Mouse (Mus musculus): Measurements from ENCODE around the gene Dscaml1. TPM values are rescaled to one million over a fixed set of nuclear protein-coding genes. Genes with fewer than 3 reads are reported as not detected.
"Not testable (repeated sequence)": the region's sequence is repeated elsewhere in the genome, so short reads cannot be mapped to it uniquely, and the experiment has no call there.

Dscaml1 gene
- total RNA-seq, 1 experiment from 2014 or later, result not detected

DNA sequence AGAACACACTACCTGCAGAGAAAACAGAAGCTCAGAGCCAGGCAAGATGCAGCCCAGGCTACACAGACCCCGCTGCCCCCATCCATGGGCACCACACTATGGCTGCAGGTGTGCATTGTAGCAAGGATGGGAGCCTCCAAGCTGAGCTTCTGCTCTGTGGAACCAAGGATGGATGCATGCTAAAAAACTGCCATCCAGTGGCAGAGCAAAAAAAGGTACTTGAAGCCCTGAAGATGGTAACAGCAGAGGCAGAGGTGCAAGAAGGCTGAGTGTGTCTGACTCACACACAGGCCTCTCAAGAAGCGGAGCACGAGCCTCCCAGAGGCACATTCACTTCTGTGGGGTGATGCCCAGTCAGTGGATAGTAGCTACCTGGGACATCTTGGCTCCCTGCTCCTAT is 276.8 kb downstream of the Dscaml1 start:
- ATAC-seq (ENCODE audit: extremely low read depth, insufficient number of reproducible peaks, low FRiP score, poor library complexity, severe bottlenecking), result no peak

DNA sequence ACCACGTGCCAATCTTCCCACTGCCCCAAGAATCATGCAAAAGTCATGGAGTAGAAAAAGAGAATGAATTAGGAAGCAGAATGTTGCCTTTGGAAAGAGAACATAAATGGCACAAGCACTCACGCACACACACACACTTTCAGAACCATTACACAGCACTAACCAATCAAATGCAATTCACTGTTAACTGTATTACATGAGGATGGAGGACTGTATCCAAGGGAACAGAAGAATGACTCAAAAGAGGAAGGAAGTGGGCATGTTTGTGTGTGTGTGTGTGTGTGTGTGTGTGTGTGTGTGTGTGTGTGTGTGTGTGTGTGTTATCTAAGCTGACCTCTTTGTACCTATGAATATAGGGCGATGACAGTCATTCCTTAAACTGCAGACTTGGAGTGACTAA is 278.0 kb downstream of the Dscaml1 start:
- ATAC-seq (ENCODE audit: extremely low read depth, insufficient number of reproducible peaks, low FRiP score, poor library complexity, severe bottlenecking), result no peak

DNA sequence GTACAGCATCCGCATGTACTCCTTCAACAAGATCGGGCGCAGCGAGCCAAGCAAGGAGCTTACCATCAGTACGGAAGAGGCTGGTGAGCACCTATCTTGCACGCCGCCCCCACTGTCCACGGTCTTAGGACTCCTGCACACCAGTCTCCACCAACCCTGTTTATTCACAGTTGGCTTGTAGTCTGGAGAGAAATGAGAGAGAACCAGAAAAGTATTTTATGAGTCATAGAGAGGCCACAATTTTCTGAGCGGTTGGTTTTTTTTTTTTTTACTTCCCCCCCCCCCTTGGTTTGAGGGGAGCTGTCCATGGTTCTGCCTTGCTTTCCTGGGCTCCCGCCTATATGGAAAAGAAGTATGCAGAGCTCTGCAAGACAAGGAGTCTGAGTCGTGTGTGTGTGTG is 283.9 kb downstream of the Dscaml1 start:
- ATAC-seq (ENCODE audit: extremely low read depth, insufficient number of reproducible peaks, low FRiP score, poor library complexity, severe bottlenecking), result no peak

DNA sequence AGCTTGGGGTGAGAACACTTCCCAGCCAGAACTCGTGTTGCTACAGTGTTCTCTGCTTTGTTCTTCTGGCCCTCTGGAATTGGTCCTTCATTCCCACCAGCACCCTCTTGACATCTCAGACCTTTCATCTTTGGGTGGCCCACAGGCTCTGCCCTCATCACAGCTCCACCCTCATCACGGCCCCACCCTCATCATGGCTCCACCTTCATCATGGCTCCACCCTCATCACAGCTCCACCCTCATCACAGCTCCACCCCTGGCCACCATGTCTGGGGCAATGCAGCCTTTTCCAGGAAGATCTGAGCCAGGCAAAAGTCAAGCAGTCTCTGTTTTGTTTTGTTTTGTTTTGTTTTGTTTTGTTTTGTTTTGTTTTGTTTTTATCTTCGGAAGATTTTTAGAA is 289.0 kb downstream of the Dscaml1 start:
- ATAC-seq (ENCODE audit: extremely low read depth, insufficient number of reproducible peaks, low FRiP score, poor library complexity, severe bottlenecking), result no peak

DNA sequence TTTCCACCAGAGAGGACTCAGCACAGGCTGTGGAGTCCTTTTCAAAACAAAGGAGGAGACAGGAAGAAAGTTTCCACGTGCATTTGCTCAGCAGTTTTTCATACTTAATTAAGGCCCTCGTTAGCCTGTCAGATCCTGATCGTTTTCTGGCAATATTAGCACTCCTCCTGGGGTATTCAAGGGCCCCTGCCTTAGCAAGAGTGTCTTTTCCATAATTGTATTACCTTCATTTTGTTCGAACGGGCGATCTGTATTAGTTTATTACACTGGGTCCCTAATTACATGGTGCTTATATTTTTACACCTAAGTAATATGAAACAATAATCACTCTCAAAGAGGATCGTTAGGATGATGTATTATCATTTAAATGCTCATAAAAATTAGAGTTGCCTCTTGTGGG is 293.6 kb downstream of the Dscaml1 start:
- no peak for ATAC-seq (ENCODE audit: extremely low read depth, insufficient number of reproducible peaks, low FRiP score, poor library complexity, severe bottlenecking)

GRCm38 (mm10) chr9:45731851-45732250 is 305.4 kb downstream of the Dscaml1 start:
- ATAC-seq (ENCODE audit: extremely low read depth, insufficient number of reproducible peaks, low FRiP score, poor library complexity, severe bottlenecking), result no peak

DNA sequence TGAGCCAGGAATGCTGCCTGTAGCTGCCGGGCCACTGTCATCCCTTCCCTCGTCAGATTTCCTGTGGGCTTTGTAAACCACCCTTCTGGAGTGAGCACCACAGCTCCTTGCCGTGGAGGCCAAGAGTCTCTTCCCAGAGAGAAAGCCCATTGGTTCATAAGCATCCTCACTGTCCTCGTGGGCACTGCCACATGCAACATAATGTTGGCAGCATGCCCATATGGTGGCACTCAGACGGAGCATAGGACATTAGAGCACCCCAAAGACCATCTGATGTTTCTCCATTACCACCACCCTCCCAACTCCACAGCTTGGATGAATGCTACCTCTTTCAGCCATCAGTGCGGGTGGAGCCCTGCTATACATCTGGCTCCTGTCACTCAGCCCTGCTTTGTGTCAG is 306.8 kb downstream of the Dscaml1 start:
- no peak for ATAC-seq (ENCODE audit: extremely low read depth, insufficient number of reproducible peaks, low FRiP score, poor library complexity, severe bottlenecking)

DNA sequence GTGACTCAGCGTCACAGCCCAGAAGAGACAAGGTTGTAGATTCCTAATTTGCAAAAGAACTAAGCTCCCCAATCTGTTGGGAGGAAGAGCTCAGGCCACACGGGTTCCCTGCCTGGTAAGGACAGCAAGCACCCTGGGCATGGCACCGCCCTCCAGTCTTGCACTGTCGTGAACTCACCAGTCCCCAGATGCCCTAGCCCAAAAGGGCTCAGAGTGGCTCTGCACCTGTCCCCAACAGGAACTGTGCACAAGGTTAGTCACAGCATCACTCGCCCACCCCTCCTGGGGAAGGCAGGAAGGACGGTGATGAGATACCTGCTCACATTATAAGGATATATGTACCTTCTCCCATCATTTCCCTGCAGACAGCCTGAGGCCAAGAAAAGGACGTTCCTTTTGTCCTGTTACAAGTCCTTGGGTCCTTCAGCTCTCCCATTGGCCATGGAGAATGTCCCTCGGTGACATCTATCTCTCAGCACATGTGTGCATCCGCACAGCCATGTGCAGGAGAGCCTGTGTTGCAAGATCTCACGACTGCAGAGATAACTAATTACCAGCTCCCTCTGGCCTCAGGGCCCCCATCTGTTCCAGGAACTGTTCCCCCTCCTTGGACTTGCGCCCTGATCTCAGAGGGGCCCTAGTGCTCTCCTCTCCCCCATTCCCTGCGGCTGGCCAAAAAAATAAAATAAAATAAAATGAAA is 312.7 kb downstream of the Dscaml1 start:
- ATAC-seq (ENCODE audit: extremely low read depth, insufficient number of reproducible peaks, low FRiP score, poor library complexity, severe bottlenecking), result no peak

DNA sequence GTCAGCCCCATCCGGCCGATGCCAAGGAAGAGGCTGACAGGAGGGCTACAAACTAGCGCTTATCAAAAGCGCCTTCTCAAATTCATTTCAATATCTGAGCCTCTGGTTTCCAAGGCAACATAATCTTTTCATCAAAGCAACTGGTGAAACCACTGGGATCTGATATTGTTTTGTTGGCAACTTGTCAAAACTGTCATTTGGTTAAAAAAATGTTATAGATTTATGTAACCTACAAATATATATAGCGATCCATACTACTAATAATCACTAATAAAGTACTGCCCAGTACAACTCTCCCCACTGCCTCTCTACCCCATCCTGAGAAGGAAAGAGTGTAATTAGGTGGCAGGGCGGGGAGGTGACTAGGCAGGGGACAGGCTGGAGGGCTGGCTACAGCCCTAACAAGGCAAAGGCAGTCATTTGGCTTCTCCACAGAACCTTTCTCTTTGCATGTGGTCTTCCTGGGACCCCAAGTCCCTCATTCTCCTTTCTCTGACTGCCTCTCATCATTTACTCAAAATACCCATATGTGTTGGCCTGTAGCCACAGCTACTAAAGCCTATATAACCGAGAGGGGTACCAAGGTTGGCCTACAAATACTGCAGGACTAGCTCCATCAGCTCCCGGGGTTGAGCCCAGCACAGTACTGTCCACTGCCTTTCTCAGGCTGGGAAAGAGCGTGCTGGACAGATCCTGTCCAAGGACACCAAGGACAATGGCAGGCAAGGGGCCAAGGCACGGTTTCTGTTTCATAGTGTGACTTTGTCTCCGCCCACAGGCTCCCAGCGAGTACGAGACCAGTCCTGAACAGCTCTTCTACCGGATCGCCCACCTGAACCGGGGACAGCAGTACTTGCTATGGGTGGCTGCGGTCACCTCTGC is 313.5 kb downstream of the Dscaml1 start:
- ATAC-seq (ENCODE audit: extremely low read depth, insufficient number of reproducible peaks, low FRiP score, poor library complexity, severe bottlenecking), result no peak

DNA sequence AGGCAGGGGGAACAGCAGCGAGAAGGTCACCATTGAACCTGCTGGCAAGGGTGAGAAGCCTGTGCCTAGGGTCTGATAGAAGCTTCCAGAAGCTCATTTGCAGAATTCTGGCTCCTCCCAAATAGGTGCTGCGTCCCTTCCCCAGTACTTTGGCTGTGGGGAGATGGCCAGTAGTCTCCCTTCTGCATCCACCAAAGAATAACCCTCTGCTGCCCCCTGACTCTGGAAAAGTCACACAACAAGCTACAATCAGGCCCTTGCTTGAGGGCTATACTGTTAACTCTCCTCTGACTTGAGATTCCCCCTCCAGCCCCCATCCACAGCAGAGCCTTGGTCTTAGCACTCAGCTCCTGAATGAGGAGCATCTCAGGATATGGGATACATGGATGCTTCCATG is 314.2 kb downstream of the Dscaml1 start:
- no peak for ATAC-seq (ENCODE audit: extremely low read depth, insufficient number of reproducible peaks, low FRiP score, poor library complexity, severe bottlenecking)

DNA sequence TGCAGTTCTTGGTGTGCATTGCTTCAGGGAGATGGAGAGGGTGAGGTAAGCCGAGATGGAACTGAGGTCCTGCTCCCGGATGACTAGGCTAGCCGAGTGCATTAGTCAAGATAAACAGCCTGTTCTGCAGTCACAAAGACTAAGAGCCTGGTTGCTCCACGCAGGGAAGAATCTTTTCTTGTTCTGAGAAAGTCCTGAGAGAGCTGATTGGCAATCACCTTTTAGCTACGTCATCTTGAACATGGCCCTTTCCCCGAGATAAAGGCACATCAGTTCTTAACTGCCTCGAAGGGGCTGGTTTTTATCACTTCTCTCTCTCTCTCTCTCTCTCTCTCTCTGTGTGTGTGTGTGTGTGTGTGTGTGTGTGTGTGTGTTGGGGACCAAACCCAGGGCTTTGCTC is 319.0 kb downstream of the Dscaml1 start:
- ATAC-seq (ENCODE audit: extremely low read depth, insufficient number of reproducible peaks, low FRiP score, poor library complexity, severe bottlenecking), result no peak

GRCm38 (mm10) chr9:45749917-45750316 is 323.5 kb downstream of the Dscaml1 start:
- ATAC-seq (ENCODE audit: extremely low read depth, insufficient number of reproducible peaks, low FRiP score, poor library complexity, severe bottlenecking), result no peak

GRCm38 (mm10) chr9:45754452-45755091 is 328.1 kb downstream of the Dscaml1 start:
- ATAC-seq (ENCODE audit: extremely low read depth, insufficient number of reproducible peaks, low FRiP score, poor library complexity, severe bottlenecking), result no peak

DNA sequence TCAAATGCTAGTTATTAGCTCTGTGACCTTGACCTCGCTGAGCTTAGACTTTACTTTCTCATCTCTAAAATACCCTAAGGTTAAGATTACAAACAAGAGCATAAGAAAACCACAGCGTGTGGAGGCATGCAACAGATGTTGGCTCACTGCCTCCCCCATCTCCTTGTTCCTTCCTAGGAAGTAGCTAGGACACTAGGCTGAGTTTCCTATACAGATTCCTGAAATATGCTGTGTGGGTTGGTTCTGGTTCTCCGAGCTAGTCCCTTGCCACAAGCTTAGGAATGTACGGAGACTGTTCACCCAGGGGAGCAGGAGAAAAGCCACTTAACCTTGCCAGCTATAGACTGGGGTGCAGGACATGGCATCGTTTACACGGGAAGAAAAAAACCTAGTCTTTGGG is 339.8 kb downstream of the Dscaml1 start:
- ATAC-seq (ENCODE audit: extremely low read depth, insufficient number of reproducible peaks, low FRiP score, poor library complexity, severe bottlenecking), result no peak

- no peak for ATAC-seq (ENCODE audit: extremely low read depth, insufficient number of reproducible peaks, low FRiP score, poor library complexity, severe bottlenecking)
Measured at GRCm38 (mm10) chr9:45767155-45767554, 340.7 kb downstream of the Dscaml1 start.

DNA sequence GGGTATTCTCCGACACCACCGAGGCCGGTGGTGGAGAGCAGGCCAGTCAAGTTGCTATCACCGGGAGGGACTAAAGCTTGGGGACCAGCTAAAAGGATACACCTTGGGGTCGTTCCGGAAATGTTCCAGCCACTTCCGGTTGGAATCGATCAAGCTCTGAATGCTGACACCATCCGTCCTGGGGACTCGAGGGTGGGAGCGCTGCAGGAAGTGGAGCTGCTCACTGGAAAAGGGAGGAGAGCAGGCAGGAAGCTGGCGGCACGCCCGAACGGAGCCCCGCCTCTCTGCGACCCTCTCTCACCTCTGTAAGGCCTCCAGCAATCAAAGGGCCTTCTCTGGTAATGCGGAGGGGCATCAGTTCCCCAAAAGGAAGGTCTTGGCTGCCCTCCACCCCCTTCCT is 342.0 kb downstream of the Dscaml1 start:
- no peak for ATAC-seq (ENCODE audit: extremely low read depth, insufficient number of reproducible peaks, low FRiP score, poor library complexity, severe bottlenecking)

- no peak for ATAC-seq (ENCODE audit: extremely low read depth, insufficient number of reproducible peaks, low FRiP score, poor library complexity, severe bottlenecking)
Measured at GRCm38 (mm10) chr9:45769596-45769995, 343.2 kb downstream of the Dscaml1 start.

- no peak for ATAC-seq (ENCODE audit: extremely low read depth, insufficient number of reproducible peaks, low FRiP score, poor library complexity, severe bottlenecking)
Measured at GRCm38 (mm10) chr9:45774088-45774487, 347.7 kb downstream of the Dscaml1 start.

GRCm38 (mm10) chr9:45776176-45776575 is 349.7 kb downstream of the Dscaml1 start:
- ATAC-seq (ENCODE audit: extremely low read depth, insufficient number of reproducible peaks, low FRiP score, poor library complexity, severe bottlenecking), result not testable (repeated sequence)

DNA sequence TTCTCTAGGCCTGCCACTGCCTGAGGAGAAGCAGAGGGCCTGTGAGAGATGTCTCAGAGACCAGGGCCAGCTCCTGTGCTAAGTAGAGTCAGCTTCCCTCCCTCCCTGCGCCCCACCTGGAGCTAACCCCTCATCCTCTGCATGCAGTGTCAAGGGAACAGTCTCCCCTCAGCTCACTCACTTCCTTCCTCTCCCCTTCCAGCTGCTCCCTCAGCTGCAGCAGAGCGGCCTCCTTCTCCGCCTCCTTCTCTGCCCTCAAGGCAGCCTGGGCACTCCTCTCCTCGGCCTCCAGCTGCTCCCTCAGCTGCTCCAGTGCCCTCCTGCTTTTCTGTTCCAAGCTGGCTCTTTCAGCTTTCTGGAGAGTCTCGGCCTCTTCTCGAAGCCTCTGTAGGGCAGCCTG is 352.8 kb downstream of the Dscaml1 start:
- ATAC-seq (ENCODE audit: extremely low read depth, insufficient number of reproducible peaks, low FRiP score, poor library complexity, severe bottlenecking), result no peak

All from neutrophil, adult 5-6 weeks (primary cell).